Mouse (Mus musculus) lung, embryonic 14.5 days (tissue): ENCODE measurements around the gene Apopt1. TPM values are rescaled to one million over a fixed set of nuclear protein-coding genes. Genes with fewer than 3 reads are reported as not detected.
A peak's percentile ranks its signal among the peaks of the same experiment; 100 is the strongest.

Source experiments
- ATAC-seq: fragments of 200-750 bp; cut with Nextera tagmentation; 2 replicates; pipeline ENCODE4 v1.8.0; 2017; ENCODE audit warnings: mild to moderate bottlenecking, moderate TSS enrichment, moderate library complexity; ENCODE audit not compliant: insufficient read depth
- DNase-seq: peaks from one replicate; pipeline ENCODE4 v3.0.0-alpha.2; 2015
- H3K27ac ChIP-seq: fragments of 300-500 bp; sonication (generic); 2 replicates; pipeline ENCODE4 v1.5.1; 2014; ENCODE audit warnings: low read depth, mild to moderate bottlenecking, moderate library complexity
- H3K27me3 ChIP-seq: fragments of 300-500 bp; sonication (generic); 2 replicates; pipeline ENCODE4 v1.6.1; 2014; ENCODE audit warnings: low read length, control low read depth; ENCODE audit not compliant: insufficient read depth
- H3K36me3 ChIP-seq: fragments of 300-500 bp; sonication (generic); 2 replicates; pipeline ENCODE4 v1.6.1; 2014; ENCODE audit warnings: control low read depth; ENCODE audit not compliant: insufficient read depth
- H3K4me1 ChIP-seq: fragments of 300-500 bp; sonication (generic); 2 replicates; pipeline ENCODE4 v1.6.1; 2014; ENCODE audit warnings: antibody characterized with exemption, control low read depth; ENCODE audit not compliant: insufficient read depth
- H3K4me2 ChIP-seq: fragments of 300-500 bp; sonication (generic); 2 replicates; pipeline ENCODE4 v1.6.1; 2014; ENCODE audit warnings: mild to moderate bottlenecking
- H3K4me3 ChIP-seq: fragments of 300-500 bp; sonication (generic); 2 replicates; pipeline ENCODE4 v1.5.1; 2014; ENCODE audit warnings: low read depth, low read length
- H3K9ac ChIP-seq: fragments of 300-500 bp; sonication (generic); 2 replicates; pipeline ENCODE4 v1.6.1; 2014
- H3K9me3 ChIP-seq: fragments of 300-500 bp; sonication (generic); 2 replicates; pipeline ENCODE4 v1.6.1; 2016; ENCODE audit warnings: low read depth, low read length, control low read depth
- CTCF ChIP-seq: IDR thresholded peaks from 2 replicates; pipeline ENCODE4 v1.5.1; 2016; ENCODE audit warnings: antibody characterized with exemption, low read depth
- whole genome bisulfite sequencing: fragments of 180-500 bp; shearing (Covaris S2); extraction: QIAGEN DNeasy Blood & Tissue Kit; methylation state at CpG from one replicate; pipeline ENCODE4 v1.1.7; 2014; 5-methylcytosine and 5-hydroxymethylcytosine counted together
- polyA plus RNA-seq: library from polyadenylated mRNA; unstranded; fragments of >200 nt; fragmentation: Nextera tagmentation; extraction: Ambion mirVana; gene quantifications from 2 replicates; pipeline ENCODE4 v1.2.1, GENCODE M21; 2014

Gene Apopt1
- polyA plus RNA-seq, 1 experiment from 2014 or later, result 57.3 TPM

DNA sequence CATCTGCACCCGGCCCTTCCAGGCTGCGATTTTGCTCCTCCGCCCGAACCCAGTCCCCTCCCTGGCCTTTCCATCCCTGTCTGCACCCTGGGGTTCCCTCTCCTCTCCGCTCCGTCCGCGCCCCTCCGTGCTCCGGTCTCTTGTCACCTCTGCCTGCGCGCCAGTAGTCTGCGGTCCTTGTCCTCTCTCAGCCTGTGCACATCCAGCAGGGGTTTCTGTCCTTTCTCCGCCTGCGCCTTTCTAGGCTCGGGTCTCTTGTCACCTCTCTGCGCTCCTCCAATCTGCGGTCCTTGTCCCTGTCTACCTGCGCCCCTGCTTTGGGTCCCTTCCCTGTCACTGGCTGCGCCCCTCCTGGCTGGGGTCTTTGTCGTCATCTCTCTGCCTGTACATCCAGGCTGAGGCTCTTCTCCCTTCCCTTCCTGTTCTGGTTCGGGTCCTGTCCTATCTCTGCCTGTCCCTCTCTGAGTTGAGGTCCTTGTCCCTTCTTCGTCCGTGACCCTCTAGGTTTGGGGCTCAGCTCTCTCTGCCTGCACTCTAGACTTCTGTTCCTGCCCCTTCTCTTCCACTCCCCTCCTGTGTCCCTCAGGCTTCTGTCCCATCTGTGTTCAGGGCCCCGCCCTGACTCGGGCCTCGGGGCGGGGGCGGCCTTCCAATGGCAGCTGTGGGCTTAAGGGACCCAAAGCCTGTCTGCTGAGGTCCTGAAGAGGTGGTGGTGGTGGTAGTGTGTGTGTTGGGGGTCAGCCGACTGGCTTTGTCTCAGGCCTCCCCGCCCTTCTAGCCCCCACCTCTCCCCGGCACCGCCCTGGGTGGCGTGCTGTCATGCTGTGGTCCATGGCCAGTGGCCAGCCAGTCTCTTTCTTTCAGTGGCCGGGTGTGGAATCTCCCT is 46.4 kb downstream of the Apopt1 start:
- Histone ChIP-seq H3K4me2 (peak overlapping the region; percentile 99), H3K27ac (peak overlapping the region; percentile 87), H3K9ac (peak overlapping the region; percentile 92), H3K4me1 (peaks cover 18% of the 10 kb centered on the region), H3K27me3 (no peaks in the 10 kb centered on the region), H3K36me3 (peaks cover 17% of the 10 kb centered on the region; the same call in 1 of the 2 replicates), H3K4me3 (peak overlapping the region; percentile 93), H3K9me3 (no peaks in the 10 kb centered on the region)
- DNase-seq (peak; percentile 57), ATAC-seq (peak; percentile 59)
- TF ChIP-seq CTCF, result 0 out of 2 replicates have a peak, but pooled peaks have one; percentile 3
- WGBS, result under 1% methylated on average over 35 of the region's 35 CpGs

DNA sequence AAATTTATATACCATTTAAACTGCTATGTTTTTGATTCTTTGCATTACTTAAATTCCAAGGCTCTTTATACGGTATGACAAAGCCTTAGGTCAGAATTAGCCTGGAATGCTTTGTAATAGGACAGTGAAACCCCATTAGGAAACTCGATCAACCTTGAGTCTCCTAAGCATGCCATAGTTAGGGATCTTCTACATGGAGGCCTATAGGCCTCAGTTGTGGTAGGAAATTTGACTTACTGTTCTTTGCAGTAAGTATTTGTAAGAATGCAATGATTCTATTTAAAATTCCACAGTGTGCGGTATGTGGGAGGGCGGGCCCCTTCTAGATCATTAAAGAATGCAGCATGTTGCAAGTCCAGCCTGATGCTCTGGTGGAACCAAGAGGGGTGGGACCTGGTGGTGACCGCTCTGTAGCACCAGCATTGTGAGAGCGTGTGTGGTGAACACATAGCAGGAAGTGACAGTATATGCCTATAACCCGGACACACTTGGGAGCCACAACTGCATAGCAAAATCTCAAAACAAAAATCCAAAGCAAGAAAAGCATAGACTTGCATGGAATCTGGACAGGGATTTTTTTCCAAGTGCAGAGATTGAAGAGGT is 47.3 kb downstream of the Apopt1 start:
- ATAC-seq (no peak), DNase-seq (peak; percentile 31)
- H3K4me2 ChIP-seq, result peak overlapping the region; percentile 99
- peaks cover 18% of the 10 kb centered on the region for H3K4me1 ChIP-seq
- peak overlapping the region; percentile 92 for H3K9ac ChIP-seq
- no peaks in the 10 kb centered on the region for H3K9me3 ChIP-seq
- no peak for TF ChIP-seq CTCF
- H3K36me3 ChIP-seq, result peaks cover 17% of the 10 kb centered on the region; the same call in 1 of the 2 replicates
- H3K4me3 ChIP-seq, result peak overlapping the region; percentile 93
- H3K27me3 ChIP-seq, result no peaks in the 10 kb centered on the region
- 51% methylated on average over 7 of the region's 7 CpGs for WGBS
- H3K27ac ChIP-seq, result no peak overlapping the region

DNA sequence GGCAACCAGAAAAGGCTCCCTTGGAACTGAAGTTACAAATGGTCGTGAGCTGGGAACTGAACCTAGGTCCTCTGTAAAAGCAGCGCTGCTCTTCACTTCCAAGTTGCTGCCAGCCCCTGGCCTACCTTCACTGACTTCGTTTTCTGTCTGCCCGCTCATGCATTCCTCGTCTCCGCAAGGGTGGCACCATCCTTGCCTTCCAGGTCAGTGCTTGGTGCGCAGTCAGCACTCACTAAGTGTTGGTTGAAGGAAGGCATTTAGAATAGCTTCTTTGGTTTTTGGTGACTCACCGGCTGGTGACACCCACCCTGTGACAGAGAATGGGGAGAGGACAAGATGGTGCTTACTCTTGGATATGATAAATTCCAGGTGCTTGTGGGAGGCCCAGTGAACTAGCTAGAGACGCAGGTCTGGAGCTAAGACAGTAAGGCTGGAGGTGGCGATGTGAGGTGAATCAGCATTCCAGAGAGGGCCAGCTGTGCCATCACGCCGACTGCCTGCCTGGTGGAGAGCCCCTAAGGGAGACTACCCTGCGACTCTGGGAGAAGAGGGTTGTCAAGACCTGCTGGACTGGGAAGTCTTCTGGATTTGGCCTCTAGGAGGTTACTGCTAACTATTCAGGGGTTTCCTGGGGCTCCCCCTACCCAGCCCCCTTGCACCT is 49.7 kb downstream of the Apopt1 start:
- Histone ChIP-seq H3K36me3 (peaks cover 21% of the 10 kb centered on the region; the same call in 1 of the 2 replicates), H3K27me3 (no peaks in the 10 kb centered on the region), H3K4me2 (no peak overlapping the region), H3K9me3 (no peaks in the 10 kb centered on the region), H3K27ac (no peak overlapping the region), H3K4me3 (no peak overlapping the region), H3K9ac (no peak overlapping the region), H3K4me1 (peaks cover 18% of the 10 kb centered on the region)
- ATAC-seq (no peak), DNase-seq (no peak)
- no peak for TF ChIP-seq CTCF
- WGBS, result 91% methylated on average over 13 of the region's 13 CpGs

DNA sequence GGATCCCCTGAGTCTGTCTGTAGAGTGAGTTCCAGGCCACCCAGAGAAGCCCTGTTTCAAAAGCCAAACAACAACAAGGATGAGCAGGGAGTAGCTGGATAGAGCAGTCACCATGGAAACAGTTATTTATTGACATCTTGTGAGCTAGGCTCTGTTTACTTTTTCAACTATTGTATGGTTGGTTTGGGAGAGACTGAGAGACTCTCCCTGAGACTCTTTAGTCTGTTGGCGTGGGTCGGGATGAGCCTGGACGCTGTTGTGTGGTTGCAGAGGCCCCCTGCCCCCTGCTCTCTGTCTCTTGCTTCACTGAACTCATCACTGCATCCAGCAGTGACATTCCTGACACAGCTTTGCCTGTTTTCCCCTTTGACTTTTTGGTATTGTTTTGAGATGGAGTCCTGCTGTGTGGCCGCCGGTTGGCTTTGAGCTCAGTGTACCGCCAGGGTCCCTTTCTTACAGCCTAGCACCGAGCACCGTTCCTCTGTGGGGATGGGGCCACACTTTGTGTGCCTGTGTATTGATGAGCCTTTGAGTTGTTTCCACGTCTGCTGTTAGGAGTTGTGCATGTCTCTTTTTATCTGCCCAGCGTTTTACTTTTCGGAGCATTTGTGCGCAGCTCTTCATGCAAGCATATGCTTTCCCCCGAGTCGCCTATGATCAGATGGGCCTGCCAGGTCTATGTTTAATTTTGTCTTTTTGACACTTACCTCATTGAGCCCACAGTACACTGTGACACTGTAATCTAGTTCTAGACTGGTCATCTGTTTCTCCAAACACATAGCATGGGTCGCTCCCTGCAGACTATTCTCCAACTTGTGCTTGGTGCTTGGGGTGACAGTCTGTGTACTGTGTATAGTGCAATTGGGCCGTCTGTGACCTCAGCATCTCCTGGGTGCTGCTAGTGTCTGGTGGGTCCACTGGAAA is 53.5 kb downstream of the Apopt1 start:
- Histone ChIP-seq H3K36me3 (peaks cover 21% of the 10 kb centered on the region; the same call in 1 of the 2 replicates), H3K4me2 (no peak overlapping the region), H3K4me1 (peaks cover 8% of the 10 kb centered on the region; the same call in 1 of the 2 replicates), H3K27ac (no peak overlapping the region), H3K4me3 (no peak overlapping the region), H3K9me3 (no peaks in the 10 kb centered on the region), H3K27me3 (no peaks in the 10 kb centered on the region), H3K9ac (no peak overlapping the region)
- ATAC-seq (no peak), DNase-seq (peak; percentile 31)
- TF ChIP-seq CTCF, result no peak
- 52% methylated on average over 16 of the region's 16 CpGs for WGBS

DNA sequence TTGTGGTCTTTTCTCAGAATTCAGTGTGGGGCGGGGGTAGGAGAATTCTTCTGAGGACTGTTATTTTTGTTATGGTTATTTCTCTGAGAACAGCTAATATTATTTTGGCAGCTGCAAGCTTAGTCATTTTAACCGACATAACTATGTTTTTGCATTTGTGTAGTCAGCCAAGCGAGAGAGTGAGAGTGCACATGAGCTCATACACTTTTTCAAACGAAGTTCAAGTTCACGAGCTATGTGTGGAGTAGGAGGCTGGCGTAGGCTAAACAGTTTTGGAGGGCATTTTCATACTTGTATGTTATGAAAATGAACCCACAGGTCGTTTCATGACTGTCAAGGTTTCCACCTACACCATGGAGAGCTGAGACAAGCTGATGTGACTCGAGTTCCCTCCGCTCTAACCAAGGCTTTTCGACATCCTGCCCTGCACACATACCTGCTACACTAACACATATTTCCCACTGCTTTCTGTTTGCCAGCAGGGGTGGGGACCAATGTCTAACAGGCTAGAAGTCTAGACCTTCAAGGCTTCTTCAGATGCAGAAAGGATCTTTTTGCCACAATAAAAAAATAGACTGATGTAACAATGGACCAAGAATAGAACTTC is 55.4 kb downstream of the Apopt1 start:
- H3K36me3 ChIP-seq, result peaks cover 26% of the 10 kb centered on the region
- ATAC-seq, result no peak
- no peak overlapping the region for H3K9ac ChIP-seq
- H3K27ac ChIP-seq, result no peak overlapping the region; the same call in 1 of the 2 replicates
- peaks cover 8% of the 10 kb centered on the region; the same call in 1 of the 2 replicates for H3K4me1 ChIP-seq
- no peak for TF ChIP-seq CTCF
- H3K4me2 ChIP-seq, result no peak overlapping the region
- H3K27me3 ChIP-seq, result no peaks in the 10 kb centered on the region
- no peaks in the 10 kb centered on the region for H3K9me3 ChIP-seq
- 84% methylated on average over 10 of the region's 10 CpGs for WGBS
- no peak for DNase-seq
- H3K4me3 ChIP-seq, result no peak overlapping the region

DNA sequence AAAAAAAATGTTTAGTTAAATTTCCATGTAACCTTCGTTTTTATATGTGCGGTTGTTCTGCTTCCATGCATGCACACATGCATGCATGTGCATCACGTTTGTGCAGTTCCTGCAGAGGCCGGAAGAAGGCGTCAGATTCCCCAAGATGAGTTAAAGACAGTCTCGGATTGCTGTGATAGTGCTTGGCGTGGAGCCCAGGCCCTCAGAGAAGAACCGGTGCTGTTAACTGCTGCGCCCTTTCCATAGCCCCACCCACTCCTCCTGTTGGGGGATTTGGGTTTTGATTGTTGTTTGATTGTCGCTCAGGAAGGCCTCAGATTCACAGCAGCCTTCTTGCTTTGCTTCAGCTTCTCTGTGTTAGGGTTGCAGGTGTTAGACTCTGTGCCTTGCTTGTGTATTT is 56.2 kb downstream of the Apopt1 start:
- Histone ChIP-seq H3K27ac (peak overlapping the region; percentile 82), H3K4me1 (peaks cover 8% of the 10 kb centered on the region; the same call in 1 of the 2 replicates), H3K36me3 (peaks cover 27% of the 10 kb centered on the region), H3K4me2 (no peak overlapping the region), H3K4me3 (no peak overlapping the region), H3K9me3 (no peaks in the 10 kb centered on the region), H3K27me3 (no peaks in the 10 kb centered on the region), H3K9ac (no peak overlapping the region)
- peak; percentile 61 for TF ChIP-seq CTCF
- DNase-seq (peak; percentile 92), ATAC-seq (peak; percentile 67)
- 27% methylated on average over 10 of the region's 10 CpGs for WGBS
